Mouse (Mus musculus) lung, adult 2 months (tissue): ENCODE results near the gene Selenow. TPM values are rescaled to one million over a fixed set of nuclear protein-coding genes. Genes with fewer than 3 reads are reported as not detected.

Experiments used
- DNase-seq: peaks from one replicate; pipeline ENCODE4 v3.0.0; 2022
- H3K4me1 ChIP-seq: fragments of 200-500 bp; 2 replicates; pipeline ENCODE4 v1.6.1; 2011; ENCODE audit warnings: low read length; ENCODE audit not compliant: control insufficient read depth, insufficient read depth
- H3K4me3 ChIP-seq: fragments of 200-500 bp; replicated peaks from 2 replicates; pipeline ENCODE3; 2011; ENCODE audit warnings: low read depth, mild to moderate bottlenecking, control low read depth, low read length; ENCODE audit errors: extremely low read depth
- CTCF ChIP-seq: fragments of 200-500 bp; IDR thresholded peaks from 2 replicates; pipeline ENCODE4 v1.5.1; 2011; ENCODE audit warnings: mild to moderate bottlenecking, low read length, control low read depth; ENCODE audit not compliant: insufficient read depth
- POLR2A ChIP-seq: fragments of 200-500 bp; IDR thresholded peaks from 2 replicates; pipeline ENCODE4 v1.6.1; 2011; ENCODE audit warnings: low read depth, mild to moderate bottlenecking, control low read depth, low read length, borderline replicate concordance; ENCODE audit errors: extremely low read depth
- WGBS: fragments of 180-500 bp; shearing (Covaris S2); methylation state at CpG from one replicate; pipeline ENCODE4 v1.1.7; 2018; 5-methylcytosine and 5-hydroxymethylcytosine counted together
- polyA plus RNA-seq: library from polyadenylated mRNA; depleted of rRNA; stranded (reverse); fragments of >200 nt; gene quantifications from 2 replicates; pipeline ENCODE4 v1.2.3, GENCODE M21; 2012

Selenow gene
- polyA plus RNA-seq, 1 experiment: 641 TPM

DNA sequence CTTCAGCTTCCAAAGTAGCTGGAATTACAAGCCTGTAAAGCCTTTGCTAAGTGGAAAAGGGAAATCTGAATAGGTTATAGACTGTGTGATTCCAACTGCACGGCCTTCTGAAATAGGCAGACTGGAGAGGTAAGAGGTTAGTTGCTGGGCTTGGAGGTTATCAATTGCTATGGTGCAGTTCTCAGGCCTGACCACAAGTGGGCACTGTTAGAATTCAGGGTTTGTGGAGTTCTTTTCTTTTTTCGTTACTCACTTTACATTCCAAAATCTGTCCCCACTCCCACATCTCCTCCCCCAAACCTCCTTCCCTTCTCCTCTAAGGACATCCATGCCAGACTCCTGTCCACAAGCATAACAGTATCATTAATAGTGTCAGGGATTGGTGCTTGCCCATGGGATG is 8.0 kb downstream of the Selenow start:
- DNase-seq: peak; percentile 33

GRCm38 (mm10) chr7:15912183-15912582 is 10.0 kb downstream of the Selenow start:
- no peaks in the 10 kb centered on the region for H3K4me1 ChIP-seq
- no peak overlapping the region for H3K4me3 ChIP-seq
- 0% methylated on average over 4 of the region's 4 CpGs for WGBS
- DNase-seq: peak; percentile 55
- TF ChIP-seq POLR2A: no peak
- peak; percentile 74 for TF ChIP-seq CTCF

More for the DNA sequence above, 8.0 kb downstream of the Selenow start:
- 16% methylated on average over 2 of the region's 2 CpGs for WGBS
- TF ChIP-seq POLR2A (no peak), CTCF (peak; percentile 39; the same call in 1 of the 2 replicates)
- H3K4me3 ChIP-seq: no peak overlapping the region
- no peaks in the 10 kb centered on the region for H3K4me1 ChIP-seq

GRCm38 (mm10) chr7:15910521-15910920 is 11.7 kb downstream of the Selenow start:
- Histone ChIP-seq H3K4me1 (no peaks in the 10 kb centered on the region), H3K4me3 (no peak overlapping the region)
- TF ChIP-seq POLR2A (no peak), CTCF (no peak)
- WGBS: 75% methylated on average over 5 of the region's 5 CpGs
- DNase-seq: no peak

GRCm38 (mm10) chr7:15907971-15908590 is 14.1 kb downstream of the Selenow start:
- TF ChIP-seq POLR2A: no peak
- TF ChIP-seq CTCF: no peak
- 63% methylated on average over 8 of the region's 8 CpGs for WGBS
- Histone ChIP-seq H3K4me3 (no peak overlapping the region), H3K4me1 (no peaks in the 10 kb centered on the region)
- DNase-seq: no peak

DNA sequence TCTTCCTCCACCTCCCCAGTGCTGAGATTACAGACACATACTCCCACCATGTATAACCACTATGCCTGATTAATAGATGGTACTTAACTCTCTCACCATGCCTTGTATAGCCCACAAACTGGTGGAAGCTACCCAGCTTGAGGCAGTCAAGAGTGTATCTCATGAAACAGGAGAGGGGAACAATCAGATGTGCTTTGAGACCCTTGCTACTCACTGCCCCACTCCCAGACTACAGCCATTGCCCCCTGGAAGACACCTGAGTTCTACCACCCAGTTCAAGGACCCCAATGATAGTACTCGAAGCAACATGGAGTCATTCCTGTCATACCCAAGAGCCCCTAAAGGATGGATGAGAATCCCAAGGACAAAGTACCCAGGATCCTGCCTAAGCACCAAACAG is 15.6 kb downstream of the Selenow start:
- Histone ChIP-seq H3K4me1 (no peaks in the 10 kb centered on the region), H3K4me3 (no peak overlapping the region)
- DNase-seq: no peak
- 69% methylated on average over 1 of the region's 1 CpGs for WGBS
- no peak for TF ChIP-seq POLR2A
- no peak for TF ChIP-seq CTCF

- DNase-seq: no peak
- TF ChIP-seq CTCF (no peak), POLR2A (no peak)
These were observed 16.3 kb downstream of the Selenow start for GRCm38 (mm10) chr7:15905861-15906260.

GRCm38 (mm10) chr7:15901366-15902048 is 20.7 kb downstream of the Selenow start:
- no peak for DNase-seq
- Histone ChIP-seq H3K4me1 (no peaks in the 10 kb centered on the region), H3K4me3 (no peak overlapping the region)
- TF ChIP-seq POLR2A (no peak), CTCF (no peak)
- 70% methylated on average over 9 of the region's 9 CpGs for WGBS

More at GRCm38 (mm10) chr7:15905861-15906260, 16.3 kb downstream of the Selenow start:
- H3K4me1 ChIP-seq: no peaks in the 10 kb centered on the region
- no peak overlapping the region for H3K4me3 ChIP-seq
- 70% methylated on average over 7 of the region's 7 CpGs for WGBS

- no peak overlapping the region for H3K4me3 ChIP-seq
- 53% methylated on average over 1 of the region's 1 CpGs for WGBS
- DNase-seq: no peak
- no peak for TF ChIP-seq POLR2A
- TF ChIP-seq CTCF: no peak
- H3K4me1 ChIP-seq: no peaks in the 10 kb centered on the region
These were observed 28.0 kb downstream of the Selenow start for GRCm38 (mm10) chr7:15894251-15894650.

- no peak for DNase-seq
- no peak overlapping the region for H3K4me3 ChIP-seq
- 79% methylated on average over 2 of the region's 2 CpGs for WGBS
- H3K4me1 ChIP-seq: no peaks in the 10 kb centered on the region
- TF ChIP-seq CTCF: no peak
- TF ChIP-seq POLR2A: no peak
These were observed 38.1 kb downstream of the Selenow start for GRCm38 (mm10) chr7:15884127-15884526.

DNA sequence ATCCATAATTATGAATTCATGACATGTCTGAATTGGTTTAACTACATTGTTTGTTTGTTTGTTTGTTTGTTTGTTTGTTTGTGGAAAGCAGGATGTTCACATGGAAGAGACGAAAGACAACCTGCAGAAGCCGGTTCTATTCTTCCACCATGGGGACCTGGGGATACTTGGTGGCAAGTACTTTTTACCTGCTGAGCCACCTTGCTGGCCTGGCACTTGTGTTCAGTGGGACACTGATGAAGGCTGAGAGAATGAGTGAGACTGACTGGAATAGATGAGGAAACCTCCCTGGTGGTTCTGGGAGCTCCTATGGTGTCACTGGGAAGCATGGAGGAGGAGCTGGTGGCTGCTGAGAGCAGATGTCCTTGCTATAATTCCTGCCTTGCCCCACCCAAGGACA is 39.9 kb downstream of the Selenow start, which contains the start of gene Crxos:
Gene Crxos (plus strand): TSS at position 301 of the 400 bp plus-strand sequence.
- 76% methylated on average over 2 of the region's 2 CpGs for WGBS
- no peak for DNase-seq
- Histone ChIP-seq H3K4me3 (no peak within 1 kb of the TSS), H3K4me1 (no peaks in the 10 kb centered on the region)
- TF ChIP-seq POLR2A (no peak), CTCF (no peak)
